Mouse (Mus musculus) large intestine, adult 2 months (tissue): ENCODE measurements around the gene Psme2. TPM values are rescaled to one million over a fixed set of nuclear protein-coding genes. Genes with fewer than 3 reads are reported as not detected.

Experiments
- DNase-seq: peaks from one replicate; pipeline ENCODE4 v3.0.0-alpha.2; 2012; ENCODE audit warnings: low read depth, low spot score
- WGBS: fragments of 180-500 bp; shearing (Covaris S2); methylation state at CpG from one replicate; pipeline ENCODE4 v1.1.7; 2018; 5-methylcytosine and 5-hydroxymethylcytosine counted together
- polyA plus RNA-seq: library from polyadenylated mRNA; depleted of rRNA; stranded (reverse); fragments of >200 nt; gene quantifications from 2 replicates; pipeline ENCODE4 v1.2.3, GENCODE M21; 2012

Psme2 gene
- polyA plus RNA-seq, 1 experiment: 357 TPM

DNA sequence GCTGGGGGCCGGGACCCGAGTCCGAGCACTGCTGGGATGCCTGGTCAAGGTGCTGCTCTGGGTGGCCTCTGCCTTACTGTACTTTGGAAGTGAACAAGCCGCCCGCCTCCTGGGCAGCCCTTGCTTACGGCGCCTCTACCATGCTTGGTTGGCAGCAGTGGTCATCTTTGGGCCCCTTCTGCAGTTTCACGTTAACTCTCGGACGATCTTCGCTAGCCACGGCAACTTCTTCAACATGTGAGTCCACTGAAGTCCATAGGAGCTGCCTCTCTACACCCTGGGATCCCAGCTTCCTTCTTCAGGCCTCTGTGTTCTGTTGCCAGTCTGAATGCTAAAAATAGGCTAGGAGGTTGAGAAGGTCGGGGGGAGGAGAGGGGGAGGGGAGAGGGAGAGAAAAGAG, 15.2 kb downstream of the Psme2 start:
- 77% methylated on average over 13 of the region's 13 CpGs for WGBS
- no peak for DNase-seq

DNA sequence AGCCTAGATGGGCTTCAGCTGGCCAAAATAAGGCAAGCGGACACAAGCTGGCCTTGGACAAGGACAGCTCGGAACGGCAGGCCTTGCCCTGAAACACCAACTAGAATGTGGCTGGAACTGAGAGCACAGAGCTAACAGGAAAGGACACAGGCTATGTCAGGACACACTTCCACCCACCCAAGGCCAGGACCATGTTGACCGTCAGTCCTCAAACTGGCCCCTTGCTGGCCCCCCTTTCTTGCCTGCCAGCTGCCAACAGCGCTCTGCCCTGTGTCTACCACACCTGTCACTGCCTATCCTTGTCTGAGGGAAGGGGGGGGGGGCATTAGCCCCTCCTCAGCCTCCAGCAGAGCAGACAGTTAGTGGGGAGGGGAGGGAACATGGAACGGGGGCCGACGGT, 15.6 kb downstream of the Psme2 start, which contains the start of gene Fitm1:
TSS of gene Fitm1 (plus strand) at position 316 of the 400 bp plus-strand sequence.
- 77% methylated on average over 8 of the region's 8 CpGs for WGBS
- no peak for DNase-seq

- DNase-seq: no peak
Measured at GRCm38 (mm10) chr14:55571760-55572159, 19.2 kb downstream of the Psme2 start.

GRCm38 (mm10) chr14:55570588-55570987, 20.3 kb downstream of the Psme2 start:
- DNase-seq: no peak
- 64% methylated on average over 2 of the region's 2 CpGs for WGBS

- DNase-seq: no peak
- 83% methylated on average over 3 of the region's 3 CpGs for WGBS
Measured at GRCm38 (mm10) chr14:55567496-55567895, 23.4 kb downstream of the Psme2 start.

- 55% methylated on average over 3 of the region's 3 CpGs for WGBS
- no peak for DNase-seq
Measured at GRCm38 (mm10) chr14:55565748-55566147, 25.2 kb downstream of the Psme2 start.

GRCm38 (mm10) chr14:55563249-55563648, 27.7 kb downstream of the Psme2 start:
- 89% methylated on average over 11 of the region's 11 CpGs for WGBS
- DNase-seq: no peak

DNA sequence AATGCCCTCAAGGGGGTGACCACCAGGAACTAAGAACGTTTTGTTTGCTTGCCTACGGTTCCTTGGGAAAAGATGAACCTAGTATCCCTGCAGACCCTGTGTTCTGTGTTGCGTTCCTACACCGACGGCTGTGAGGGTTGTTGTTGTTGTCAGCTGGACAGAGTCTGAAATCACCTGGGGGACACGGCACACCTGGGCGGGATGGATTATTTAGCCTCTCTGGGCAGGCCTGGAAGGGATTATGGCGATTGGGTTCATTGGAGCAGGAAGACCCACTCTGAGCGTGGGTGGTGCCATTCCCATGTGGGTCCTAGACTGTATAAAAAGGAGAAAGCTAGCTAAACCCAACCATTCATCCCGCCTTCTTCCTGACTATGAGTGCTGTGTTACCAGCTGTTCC, 29.1 kb downstream of the Psme2 start:
- no peak for DNase-seq
- 83% methylated on average over 10 of the region's 10 CpGs for WGBS

- under 1% methylated on average over 51 of the region's 51 CpGs for WGBS
- peak; percentile 98 for DNase-seq
Measured at GRCm38 (mm10) chr14:55560202-55561073, 30.5 kb downstream of the Psme2 start, which contains the start of gene A730061H03Rik. Gene A730061H03Rik, minus strand, starts transcription at chr14:55560406.

DNA sequence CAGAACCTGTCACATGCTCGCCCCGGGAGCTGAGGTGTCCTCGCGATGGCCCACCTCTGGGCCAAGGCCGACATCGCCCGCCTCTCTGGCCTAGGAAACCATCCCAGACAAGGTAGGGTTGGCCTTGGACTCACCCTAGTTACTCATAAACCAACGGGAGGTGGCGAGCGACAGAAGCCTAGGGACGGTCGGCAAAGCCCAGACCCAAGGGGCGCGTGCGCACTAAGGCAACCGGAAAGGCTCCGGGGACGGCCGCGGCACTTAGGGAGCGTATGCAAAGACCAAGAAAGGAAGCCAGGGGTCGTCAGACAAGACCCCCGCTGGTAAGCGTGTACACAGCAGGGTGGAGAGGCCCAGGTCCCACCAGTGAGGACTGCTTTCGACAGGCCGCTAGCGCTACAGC, 31.1 kb downstream of the Psme2 start, which contains the start of gene Dcaf11:
TSS of gene Dcaf11 (plus strand) at position 208 of the 403 bp plus-strand sequence.
- under 1% methylated on average over 27 of the region's 27 CpGs for WGBS
- DNase-seq: peak; percentile 92

- no peak for DNase-seq
- 47% methylated on average over 6 of the region's 6 CpGs for WGBS
Measured at GRCm38 (mm10) chr14:55558740-55559448, 32.0 kb downstream of the Psme2 start.

DNA sequence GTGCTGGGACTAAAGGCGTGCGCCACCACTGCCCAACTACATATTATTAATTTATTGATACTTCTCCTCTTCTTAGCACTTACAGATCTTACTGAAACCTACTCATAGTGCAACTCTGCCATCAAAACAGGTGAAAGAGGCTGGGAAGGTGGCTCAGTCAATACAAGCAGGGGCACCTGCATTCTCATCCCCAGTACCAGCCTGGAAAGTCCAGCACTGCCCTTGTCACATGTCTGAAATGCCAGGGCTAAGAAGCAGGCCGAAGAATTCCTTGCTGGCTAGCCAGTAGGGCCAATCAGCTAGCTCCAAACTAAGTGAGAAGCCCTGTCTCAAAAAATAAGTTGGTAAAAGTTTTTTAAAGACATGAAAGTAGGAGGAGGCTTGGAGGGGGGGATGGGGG, 33.3 kb downstream of the Psme2 start:
- WGBS: 75% methylated on average over 3 of the region's 3 CpGs
- DNase-seq: no peak

- peak; percentile 64 for DNase-seq
- WGBS: 15% methylated on average over 5 of the region's 5 CpGs
Measured at GRCm38 (mm10) chr14:55557003-55557402, 33.9 kb downstream of the Psme2 start.

DNA sequence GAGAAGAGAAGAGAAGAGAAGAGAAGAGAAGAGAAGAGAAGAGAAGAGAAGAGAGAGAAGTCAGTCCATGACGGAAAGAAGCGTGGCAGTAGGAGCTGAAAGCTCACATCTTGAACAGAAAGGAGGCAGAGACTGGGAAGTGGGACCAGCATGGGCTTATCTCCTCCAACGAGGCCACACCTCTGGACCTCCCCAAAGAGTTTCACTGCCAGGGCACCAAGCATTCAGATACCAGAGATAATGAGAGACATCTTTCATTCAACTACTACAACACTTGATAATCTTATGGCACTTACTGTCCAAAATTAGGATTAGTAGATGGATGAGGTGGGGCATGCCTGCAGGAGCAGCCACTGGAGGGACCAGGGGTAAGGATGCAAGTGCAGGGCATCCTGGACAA, 35.1 kb downstream of the Psme2 start:
- no peak for DNase-seq
- 80% methylated on average over 3 of the region's 3 CpGs for WGBS

- no peak for DNase-seq
Measured at GRCm38 (mm10) chr14:55554635-55555034, 36.3 kb downstream of the Psme2 start.

- WGBS: 93% methylated on average over 8 of the region's 8 CpGs
- DNase-seq: no peak
Measured at GRCm38 (mm10) chr14:55551794-55552193, 39.1 kb downstream of the Psme2 start.

DNA sequence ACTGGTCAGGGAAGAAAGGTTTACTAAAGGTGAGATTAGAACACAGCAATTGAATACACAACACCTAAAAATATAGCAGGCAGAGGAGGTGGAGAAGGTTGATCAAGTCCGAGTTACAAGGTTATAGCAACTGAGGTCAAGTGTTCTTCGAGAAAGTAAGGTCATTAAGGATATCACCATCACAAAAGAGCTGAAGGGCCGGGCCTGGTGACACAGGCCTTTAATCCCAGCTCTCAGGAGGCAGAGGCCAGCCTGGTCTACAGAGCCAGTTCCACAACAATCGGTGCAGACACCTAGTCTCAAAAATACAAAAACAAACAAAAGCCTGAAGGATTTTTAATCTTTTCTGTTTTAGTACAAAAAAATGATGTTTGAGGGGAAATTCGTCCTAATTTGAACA, 39.6 kb downstream of the Psme2 start:
- 72% methylated on average over 5 of the region's 5 CpGs for WGBS
- no peak for DNase-seq

DNA sequence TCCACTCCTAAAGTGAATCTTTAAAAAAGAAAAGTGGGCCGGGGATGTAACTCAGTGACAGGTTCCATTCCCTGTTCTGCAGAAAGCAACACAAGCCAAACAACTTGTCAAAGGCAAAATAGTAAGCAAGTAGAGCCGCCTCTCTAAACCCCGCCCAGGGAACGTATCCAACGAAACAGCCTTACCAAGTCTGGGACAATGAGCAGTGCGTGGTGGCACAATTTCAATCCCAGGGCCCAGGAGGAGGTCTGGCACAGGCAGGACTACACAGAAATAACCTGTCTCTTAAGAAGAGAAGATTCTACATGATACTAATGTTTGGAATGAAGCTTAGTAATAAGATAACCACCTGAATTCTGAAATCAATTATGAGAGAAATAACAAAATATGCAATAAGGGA, 40.7 kb downstream of the Psme2 start:
- no peak for DNase-seq
- WGBS: 78% methylated on average over 6 of the region's 6 CpGs

GRCm38 (mm10) chr14:55544334-55544733, 46.6 kb downstream of the Psme2 start:
- no peak for DNase-seq
- WGBS: 64% methylated on average over 9 of the region's 9 CpGs

DNA sequence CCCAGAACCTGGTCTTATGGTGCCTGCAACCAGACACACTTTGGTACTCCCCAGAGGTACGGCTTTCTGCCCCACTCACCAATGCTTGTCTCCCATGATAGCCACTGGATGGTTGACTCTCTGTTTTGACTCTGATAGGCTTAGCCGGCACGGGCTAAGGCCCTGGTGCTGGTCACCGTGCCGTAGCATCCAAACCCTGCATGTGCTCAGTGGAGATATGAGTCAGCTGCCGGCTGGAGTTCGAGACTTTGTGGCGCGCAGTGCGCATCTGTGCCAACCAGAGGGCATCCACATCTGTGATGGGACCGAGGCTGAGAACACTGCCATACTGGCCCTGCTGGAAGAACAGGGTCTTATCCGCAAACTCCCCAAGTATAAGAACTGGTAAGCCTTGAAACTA, 48.6 kb downstream of the Psme2 start:
- DNase-seq: no peak
- 97% methylated on average over 12 of the region's 12 CpGs for WGBS

DNA sequence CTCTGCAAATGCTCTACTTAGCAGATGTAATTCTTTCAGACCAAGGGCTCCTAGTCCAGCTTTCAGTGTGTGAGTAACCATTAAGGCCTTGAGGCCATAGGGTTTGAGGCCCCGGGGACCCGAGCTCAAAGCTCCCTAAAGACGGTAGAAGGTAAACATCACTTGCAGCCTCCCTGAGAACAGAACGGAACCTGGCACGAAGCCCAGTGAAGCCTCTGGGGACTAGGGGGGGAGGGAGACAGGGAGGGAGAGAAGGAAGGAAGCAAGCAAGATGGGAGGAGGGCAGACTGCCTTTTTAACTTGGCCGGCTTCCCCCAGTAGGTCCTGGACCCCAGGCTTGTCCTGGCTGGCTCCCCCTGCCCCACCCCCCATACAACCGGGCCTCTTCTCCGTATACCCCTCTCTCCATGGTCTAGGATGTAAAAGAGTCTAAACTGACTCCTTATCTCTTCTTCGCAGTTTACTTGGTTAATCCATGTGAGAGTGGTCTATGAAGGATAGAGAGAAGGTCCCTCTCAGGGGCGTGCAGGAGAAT, 50.1 kb downstream of the Psme2 start:
- WGBS: 2% methylated on average over 10 of the region's 10 CpGs
- DNase-seq: no peak
